Mouse (Mus musculus) retina, embryonic 14.5 days (tissue): Measurements from ENCODE around the gene Arhgef5.

ENCODE experiments used
- DNase-seq: peaks from one replicate; pipeline ENCODE4 v3.0.0-alpha.2; 2015; ENCODE audit warnings: low spot score

The Arhgef5 gene

GRCm38 (mm10) chr6:43333479-43333878 is 68.1 kb downstream of the Arhgef5 start:
- no peak for DNase-seq

- no peak for DNase-seq
These were observed 70.3 kb downstream of the Arhgef5 start for GRCm38 (mm10) chr6:43335619-43336234.

- DNase-seq: no peak
These were observed 72.1 kb downstream of the Arhgef5 start for GRCm38 (mm10) chr6:43337491-43337961.

DNA sequence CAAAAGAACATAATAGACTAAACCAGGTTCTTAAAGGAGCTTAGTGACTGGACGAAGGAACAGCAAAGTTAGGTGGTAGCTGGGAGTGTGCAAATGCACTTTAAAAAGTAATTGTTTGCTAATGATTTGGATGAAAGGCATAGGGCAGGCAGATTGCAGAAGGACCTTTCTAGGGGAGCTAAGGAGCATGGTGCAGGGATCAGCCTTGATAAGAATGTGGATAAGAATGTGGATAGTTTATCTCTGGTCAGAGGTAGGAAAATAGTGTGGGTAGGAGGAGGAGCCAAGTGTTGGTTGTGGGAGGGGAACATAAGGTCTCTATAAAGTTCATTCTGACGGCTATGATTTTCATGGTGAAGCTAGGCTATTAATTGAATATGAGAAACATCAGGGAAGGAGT is 73.4 kb downstream of the Arhgef5 start:
- no peak for DNase-seq
